Mouse (Mus musculus) kidney, adult 18-20 months (tissue): Measurements from ENCODE around the gene Cel.
"Not testable (repeated sequence)": the region's sequence is repeated elsewhere in the genome, so short reads cannot be mapped to it uniquely, and the experiment has no call there.

Experiments
- DNase-seq: peaks from one replicate; pipeline ENCODE4 v3.0.0; 2021

The Cel gene

DNA sequence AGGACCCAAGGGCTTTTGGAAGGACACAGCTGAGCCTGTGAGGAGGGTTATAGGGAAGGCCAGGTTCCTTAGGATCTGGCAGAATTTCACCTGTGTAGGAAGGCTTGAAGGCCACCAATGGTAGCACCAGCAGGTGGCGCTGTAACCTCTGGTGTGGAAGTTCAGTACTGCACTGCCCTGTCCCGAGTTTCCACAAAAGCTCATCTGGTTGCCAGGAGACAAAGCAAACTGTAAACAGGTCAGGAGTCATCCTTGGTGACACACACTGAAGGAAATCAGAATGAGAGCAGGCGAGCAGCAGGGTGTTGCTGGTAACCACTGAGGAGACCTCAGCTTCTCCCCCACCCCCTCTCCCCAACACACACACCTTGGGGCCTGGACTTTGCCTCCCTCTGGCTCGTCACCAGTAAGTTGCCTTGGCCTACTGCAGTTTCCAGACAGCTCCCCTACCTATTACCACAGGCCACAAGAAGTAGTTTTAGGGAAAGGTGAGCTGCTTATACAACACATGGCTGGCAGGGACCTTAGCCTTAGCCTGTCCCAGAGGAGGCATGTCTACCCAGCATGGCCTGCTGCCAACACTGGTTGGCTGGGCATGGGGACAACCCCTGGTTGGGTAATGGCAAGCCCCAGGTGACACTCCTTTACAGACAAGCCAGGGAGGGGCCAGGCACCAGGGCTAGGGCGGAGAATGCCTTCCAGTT is 45.8 kb downstream of the Cel start:
- peak; percentile 90 for DNase-seq

DNA sequence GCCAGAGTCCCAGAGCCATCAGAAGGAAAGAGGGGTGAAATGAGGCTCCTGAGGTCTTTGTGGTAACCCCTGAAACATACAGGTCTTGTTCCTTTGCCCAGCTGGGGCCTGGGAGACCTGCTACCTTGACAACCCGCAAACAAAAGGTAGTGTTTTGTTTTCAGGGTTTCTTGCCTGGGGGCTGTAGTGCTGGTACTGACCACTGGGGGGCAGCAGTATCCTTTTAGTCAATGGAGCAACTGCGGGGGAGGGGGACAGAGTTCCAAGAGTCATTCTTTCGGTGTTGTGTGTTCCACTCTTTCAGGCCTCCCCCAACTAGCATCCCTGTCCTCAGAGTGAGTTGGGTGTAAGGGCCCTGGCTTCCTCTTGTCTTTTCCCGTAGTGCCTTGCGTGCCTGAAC is 48.7 kb downstream of the Cel start:
- peak; percentile 87 for DNase-seq

DNA sequence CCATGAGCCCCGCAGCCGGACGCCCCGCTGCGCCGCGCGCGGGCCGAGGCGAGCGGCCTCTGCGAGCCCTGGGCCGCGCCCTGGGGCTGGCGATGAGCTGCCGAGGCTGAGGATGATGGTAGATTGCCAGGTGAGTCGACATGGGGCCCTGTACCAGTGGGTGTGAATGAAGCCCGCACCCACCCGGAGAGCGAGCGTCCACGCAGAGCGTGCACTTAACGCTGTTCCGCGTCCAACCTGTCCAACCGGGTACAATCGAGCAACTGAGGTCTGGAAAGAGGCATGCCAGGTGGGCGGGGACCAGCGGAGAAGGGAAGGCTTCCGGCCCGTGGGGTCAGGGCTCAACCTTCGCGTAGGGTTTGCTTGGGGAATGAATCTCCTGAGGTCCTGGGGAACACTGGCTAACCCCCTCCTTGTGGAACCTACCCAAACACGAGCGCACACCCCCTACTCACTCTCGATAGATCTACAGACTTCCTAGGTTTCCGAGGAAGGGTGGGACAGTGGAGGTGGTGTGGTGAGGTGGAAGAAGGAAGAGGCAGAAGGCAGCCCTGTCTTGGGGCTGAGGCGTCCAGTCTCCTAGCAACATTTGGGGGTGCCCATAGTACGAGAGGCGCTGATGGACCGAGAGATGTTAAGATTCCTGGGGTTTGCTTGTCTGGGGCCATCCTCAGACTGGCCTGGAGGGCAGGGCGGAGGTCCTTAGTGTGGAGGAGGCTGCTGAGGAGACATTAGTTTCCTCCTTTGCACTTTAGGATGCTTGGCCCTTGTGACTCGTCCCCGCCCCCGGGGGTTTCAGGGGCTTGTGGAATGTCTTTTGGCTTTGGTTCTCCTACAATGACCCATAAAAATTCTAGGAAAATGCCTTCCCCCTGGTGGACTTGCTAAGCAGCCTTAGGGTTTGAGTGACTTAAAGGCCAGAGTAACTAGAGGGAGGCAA is 49.5 kb downstream of the Cel start:
- no peak for DNase-seq

- peak; percentile 79 for DNase-seq
These were observed 50.3 kb downstream of the Cel start, which contains the start of gene Ralgds for GRCm38 (mm10) chr2:28512798-28513401. Gene Ralgds (plus strand): TSS chr2:28513125.

DNA sequence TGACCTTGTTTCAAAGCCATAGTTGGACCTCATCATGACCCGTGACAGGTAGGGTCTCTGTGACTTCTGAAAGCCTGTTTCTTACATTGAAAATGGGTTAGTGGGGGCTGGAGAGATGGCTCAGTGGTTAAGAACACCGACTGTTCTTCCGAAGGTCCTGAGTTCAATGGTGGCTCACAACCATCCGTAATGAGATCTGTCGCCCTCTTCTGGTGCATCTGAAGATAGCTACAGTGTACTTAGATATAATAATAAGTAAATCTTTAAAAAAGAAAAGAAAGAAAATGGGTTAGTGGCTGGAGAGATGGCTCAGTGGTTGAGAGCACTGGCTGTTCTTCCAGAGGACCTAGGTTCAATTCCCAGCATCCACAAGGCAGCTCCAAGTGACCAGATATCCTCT is 51.6 kb downstream of the Cel start:
- not testable (repeated sequence) for DNase-seq

GRCm38 (mm10) chr2:28506291-28506690 is 56.9 kb downstream of the Cel start:
- no peak for DNase-seq

- DNase-seq: no peak
These were observed 57.4 kb downstream of the Cel start, which contains the start of gene Gm10134 for GRCm38 (mm10) chr2:28505795-28506194. Gene Gm10134 (plus strand): TSS chr2:28506095.
